Mouse (Mus musculus): ENCODE results near the gene 4930544D05Rik. TPM values are rescaled to one million over a fixed set of nuclear protein-coding genes. Genes with fewer than 3 reads are reported as not detected.
A peak's percentile ranks its signal among the peaks of the same experiment; 100 is the strongest.

The 4930544D05Rik gene
- polyA plus RNA-seq, 1 experiment from 2014 or later, result not detected

DNA sequence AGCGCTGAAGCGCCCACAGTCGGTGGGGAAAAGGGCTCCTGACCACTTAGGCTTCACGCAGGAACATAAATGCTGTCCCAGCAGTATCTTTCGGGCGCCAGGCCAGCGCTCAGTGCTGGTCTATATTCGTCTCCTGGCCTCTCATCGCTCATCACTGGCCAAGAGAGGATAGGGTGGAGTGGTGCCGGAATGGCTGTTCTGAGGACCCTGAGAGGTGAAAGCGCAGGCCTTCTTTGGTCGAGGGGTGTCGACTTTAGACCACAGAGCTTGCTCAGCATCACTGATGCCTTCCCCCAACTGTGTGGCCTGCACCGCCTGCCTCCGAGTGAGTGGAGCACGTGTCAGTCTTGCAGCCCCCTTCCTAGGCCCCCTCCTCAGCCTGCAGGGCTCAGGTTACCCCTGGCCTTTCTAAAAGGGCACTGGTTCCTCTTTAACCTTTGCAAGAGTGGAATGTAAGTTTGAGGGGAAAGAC, 40.8 kb downstream of the 4930544D05Rik start:
- peaks cover 5% of the 10 kb centered on the region; the same call in 1 of the 2 replicates for H3K4me1 ChIP-seq (replicated peaks; ENCODE audit: control insufficient read depth, insufficient read depth)
- no peaks in the 10 kb centered on the region for H3K27me3 ChIP-seq (ENCODE audit: control insufficient read depth, insufficient read depth, low read length)
- no peak for DNase-seq (ENCODE audit: low spot score)

GRCm38 (mm10) chr11:70656964-70657363, 41.3 kb downstream of the 4930544D05Rik start, which contains the start of gene Eno3:
Eno3 (plus strand) TSS chr11:70657202.
- Histone ChIP-seq H3K9me3 (ENCODE audit: control insufficient read depth, low read length) (no peaks in the 10 kb centered on the region), H3K4me2 (replicated peaks; ENCODE audit: low read depth) (peak within 1 kb of the TSS; percentile 90), H3K27ac (replicated peaks) (peak within 1 kb of the TSS; percentile 100), H3K27me3 (ENCODE audit: control insufficient read depth, insufficient read depth, low read length) (no peaks in the 10 kb centered on the region), H3K4me3 (ENCODE audit: low read depth, low read length) (peak within 1 kb of the TSS; percentile 100), H3K9ac (ENCODE audit: low read length) (peak within 1 kb of the TSS; percentile 67), H3K36me3 (ENCODE audit: control insufficient read depth, insufficient read depth, low read length) (no peaks in the 10 kb centered on the region), H3K4me1 (replicated peaks; ENCODE audit: control insufficient read depth, insufficient read depth) (peaks cover 5% of the 10 kb centered on the region; the same call in 1 of the 2 replicates)
- WGBS, result 22% methylated on average over 3 of the region's 3 CpGs
- DNase-seq (ENCODE audit: low spot score), result no peak
- TF ChIP-seq CTCF (IDR thresholded peaks at IDR 0.05; ENCODE audit: low read depth), result no peak
- TF ChIP-seq EP300 (optimal IDR thresholded peaks at IDR 0.05), result no peak
- ATAC-seq (ENCODE audit: low FRiP score, low TSS enrichment), result no peak

More for the DNA sequence above, 40.8 kb downstream of the 4930544D05Rik start:
- Histone ChIP-seq H3K4me2 (replicated peaks; ENCODE audit: low read depth) (peak overlapping the region; percentile 90), H3K9me3 (ENCODE audit: control insufficient read depth, low read length) (no peaks in the 10 kb centered on the region), H3K9ac (ENCODE audit: low read length) (peak overlapping the region; percentile 67), H3K27ac (replicated peaks) (peak overlapping the region; percentile 100), H3K4me3 (ENCODE audit: low read depth, low read length) (peak overlapping the region; percentile 100), H3K36me3 (ENCODE audit: control insufficient read depth, insufficient read depth, low read length) (no peaks in the 10 kb centered on the region)
- TF ChIP-seq EP300 (optimal IDR thresholded peaks at IDR 0.05) (no peak), CTCF (IDR thresholded peaks at IDR 0.05; ENCODE audit: low read depth) (no peak)
- ATAC-seq (ENCODE audit: low FRiP score, low TSS enrichment), result peak; percentile 9; the same call in 1 of the 2 replicates
- WGBS, result 15% methylated on average over 16 of the region's 16 CpGs

- peaks cover 5% of the 10 kb centered on the region; the same call in 1 of the 2 replicates for H3K4me1 ChIP-seq (replicated peaks; ENCODE audit: control insufficient read depth, insufficient read depth)
- no peak overlapping the region for H3K4me3 ChIP-seq (ENCODE audit: low read depth, low read length)
- no peak for DNase-seq (ENCODE audit: low spot score)
- no peak overlapping the region for H3K9ac ChIP-seq (ENCODE audit: low read length)
- no peak overlapping the region for H3K27ac ChIP-seq (replicated peaks)
- no peak for TF ChIP-seq EP300 (optimal IDR thresholded peaks at IDR 0.05)
- TF ChIP-seq CTCF (IDR thresholded peaks at IDR 0.05; ENCODE audit: low read depth), result no peak
- ATAC-seq (ENCODE audit: low FRiP score, low TSS enrichment), result no peak
- H3K27me3 ChIP-seq (ENCODE audit: control insufficient read depth, insufficient read depth, low read length), result no peaks in the 10 kb centered on the region
- no peaks in the 10 kb centered on the region for H3K9me3 ChIP-seq (ENCODE audit: control insufficient read depth, low read length)
- no peak overlapping the region for H3K4me2 ChIP-seq (replicated peaks; ENCODE audit: low read depth)
- peaks cover 3% of the 10 kb centered on the region; the same call in 1 of the 2 replicates for H3K36me3 ChIP-seq (ENCODE audit: control insufficient read depth, insufficient read depth, low read length)
- WGBS, result 59% methylated on average over 6 of the region's 6 CpGs
Observed at GRCm38 (mm10) chr11:70657573-70657972, 41.9 kb downstream of the 4930544D05Rik start.

- DNase-seq (ENCODE audit: low spot score), result no peak
- Histone ChIP-seq H3K9me3 (ENCODE audit: control insufficient read depth, low read length) (no peaks in the 10 kb centered on the region), H3K36me3 (ENCODE audit: control insufficient read depth, insufficient read depth, low read length) (peaks cover 3% of the 10 kb centered on the region), H3K4me2 (replicated peaks; ENCODE audit: low read depth) (no peak overlapping the region), H3K9ac (ENCODE audit: low read length) (no peak overlapping the region), H3K27ac (replicated peaks) (no peak overlapping the region), H3K27me3 (ENCODE audit: control insufficient read depth, insufficient read depth, low read length) (no peaks in the 10 kb centered on the region), H3K4me1 (replicated peaks; ENCODE audit: control insufficient read depth, insufficient read depth) (peaks cover 5% of the 10 kb centered on the region; the same call in 1 of the 2 replicates), H3K4me3 (ENCODE audit: low read depth, low read length) (no peak overlapping the region)
- WGBS, result 60% methylated on average over 9 of the region's 9 CpGs
- no peak for TF ChIP-seq EP300 (optimal IDR thresholded peaks at IDR 0.05)
- no peak for TF ChIP-seq CTCF (IDR thresholded peaks at IDR 0.05; ENCODE audit: low read depth)
- ATAC-seq (ENCODE audit: low FRiP score, low TSS enrichment), result no peak
Observed at GRCm38 (mm10) chr11:70657991-70658390, 42.3 kb downstream of the 4930544D05Rik start.

- DNase-seq (ENCODE audit: low spot score), result no peak
- Histone ChIP-seq H3K4me1 (replicated peaks; ENCODE audit: control insufficient read depth, insufficient read depth) (peaks cover 5% of the 10 kb centered on the region; the same call in 1 of the 2 replicates), H3K27ac (replicated peaks) (no peak overlapping the region), H3K27me3 (ENCODE audit: control insufficient read depth, insufficient read depth, low read length) (no peaks in the 10 kb centered on the region), H3K36me3 (ENCODE audit: control insufficient read depth, insufficient read depth, low read length) (peaks cover 4% of the 10 kb centered on the region), H3K9ac (ENCODE audit: low read length) (no peak overlapping the region), H3K4me2 (replicated peaks; ENCODE audit: low read depth) (no peak overlapping the region), H3K4me3 (ENCODE audit: low read depth, low read length) (no peak overlapping the region), H3K9me3 (ENCODE audit: control insufficient read depth, low read length) (no peaks in the 10 kb centered on the region)
- ATAC-seq (ENCODE audit: low FRiP score, low TSS enrichment), result no peak
- 82% methylated on average over 5 of the region's 5 CpGs for WGBS
- TF ChIP-seq EP300 (optimal IDR thresholded peaks at IDR 0.05) (no peak), CTCF (IDR thresholded peaks at IDR 0.05; ENCODE audit: low read depth) (no peak)
Observed at GRCm38 (mm10) chr11:70658521-70658920, 42.9 kb downstream of the 4930544D05Rik start.

DNA sequence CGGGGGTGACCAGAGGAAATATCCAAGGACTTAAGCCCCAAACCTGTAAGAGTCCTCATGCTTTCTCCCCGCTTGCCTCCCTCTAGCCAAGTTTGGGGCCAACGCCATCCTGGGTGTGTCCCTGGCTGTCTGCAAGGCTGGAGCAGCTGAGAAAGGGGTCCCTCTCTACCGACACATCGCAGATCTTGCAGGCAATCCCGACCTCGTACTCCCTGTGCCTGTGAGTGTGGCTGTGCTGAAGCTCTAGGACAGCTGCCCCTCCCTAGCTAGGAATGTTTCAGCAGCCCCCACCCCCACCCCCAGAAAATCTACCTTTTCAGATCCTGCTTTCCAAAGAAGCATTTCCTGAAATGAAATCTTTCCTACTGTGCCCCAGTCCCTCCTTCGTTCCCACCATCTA, 43.3 kb downstream of the 4930544D05Rik start:
- TF ChIP-seq EP300 (optimal IDR thresholded peaks at IDR 0.05) (no peak), CTCF (IDR thresholded peaks at IDR 0.05; ENCODE audit: low read depth) (no peak)
- 61% methylated on average over 8 of the region's 8 CpGs for WGBS
- peaks cover 8% of the 10 kb centered on the region for H3K36me3 ChIP-seq (ENCODE audit: control insufficient read depth, insufficient read depth, low read length)
- H3K4me3 ChIP-seq (ENCODE audit: low read depth, low read length), result no peak overlapping the region
- DNase-seq (ENCODE audit: low spot score) (no peak), ATAC-seq (ENCODE audit: low FRiP score, low TSS enrichment) (no peak)
- no peak overlapping the region for H3K27ac ChIP-seq (replicated peaks)
- no peaks in the 10 kb centered on the region for H3K9me3 ChIP-seq (ENCODE audit: control insufficient read depth, low read length)
- H3K9ac ChIP-seq (ENCODE audit: low read length), result no peak overlapping the region
- no peaks in the 10 kb centered on the region for H3K27me3 ChIP-seq (ENCODE audit: control insufficient read depth, insufficient read depth, low read length)
- H3K4me1 ChIP-seq (replicated peaks; ENCODE audit: control insufficient read depth, insufficient read depth), result peaks cover 5% of the 10 kb centered on the region; the same call in 1 of the 2 replicates
- no peak overlapping the region for H3K4me2 ChIP-seq (replicated peaks; ENCODE audit: low read depth)

All from stomach, postnatal 0 days (tissue).